Mouse (Mus musculus) gastrocnemius, adult 18-20 months (tissue): ENCODE data around the gene Chtf18. TPM values are rescaled to one million over a fixed set of nuclear protein-coding genes. Genes with fewer than 3 reads are reported as not detected.
"Not testable (repeated sequence)": the region's sequence is repeated elsewhere in the genome, so short reads cannot be mapped to it uniquely, and the experiment has no call there.

Experiments used
- DNase-seq: peaks from one replicate; pipeline ENCODE4 v3.0.0; 2021; ENCODE audit warnings: low spot score
- long read RNA-seq, 2 experiments: library from polyadenylated mRNA; stranded (forward); transcript quantifications; one replicate each; pipeline ENCODE4 v2.0.0; 2021
- total RNA-seq, 2 experiments: library from RNA; stranded (reverse); gene quantifications; 2 replicates each; pipeline ENCODE4 v1.2.3; 2021

The Chtf18 gene
- total RNA-seq = 1 to 10 TPM in 1 of 2 experiments, under 1 TPM in 1; 0.47 to 1.1 TPM
- long read RNA-seq, experiment 1, partial matches to known transcripts = 0 of 1 reads
- long read RNA-seq, experiment 1, other reads (novel, unspliced or antisense) = 0 of 1 reads
- long read RNA-seq, experiment 2, partial matches to known transcripts = 1 of 1 reads
- long read RNA-seq, experiment 2, other reads (novel, unspliced or antisense) = 0 of 1 reads

DNA sequence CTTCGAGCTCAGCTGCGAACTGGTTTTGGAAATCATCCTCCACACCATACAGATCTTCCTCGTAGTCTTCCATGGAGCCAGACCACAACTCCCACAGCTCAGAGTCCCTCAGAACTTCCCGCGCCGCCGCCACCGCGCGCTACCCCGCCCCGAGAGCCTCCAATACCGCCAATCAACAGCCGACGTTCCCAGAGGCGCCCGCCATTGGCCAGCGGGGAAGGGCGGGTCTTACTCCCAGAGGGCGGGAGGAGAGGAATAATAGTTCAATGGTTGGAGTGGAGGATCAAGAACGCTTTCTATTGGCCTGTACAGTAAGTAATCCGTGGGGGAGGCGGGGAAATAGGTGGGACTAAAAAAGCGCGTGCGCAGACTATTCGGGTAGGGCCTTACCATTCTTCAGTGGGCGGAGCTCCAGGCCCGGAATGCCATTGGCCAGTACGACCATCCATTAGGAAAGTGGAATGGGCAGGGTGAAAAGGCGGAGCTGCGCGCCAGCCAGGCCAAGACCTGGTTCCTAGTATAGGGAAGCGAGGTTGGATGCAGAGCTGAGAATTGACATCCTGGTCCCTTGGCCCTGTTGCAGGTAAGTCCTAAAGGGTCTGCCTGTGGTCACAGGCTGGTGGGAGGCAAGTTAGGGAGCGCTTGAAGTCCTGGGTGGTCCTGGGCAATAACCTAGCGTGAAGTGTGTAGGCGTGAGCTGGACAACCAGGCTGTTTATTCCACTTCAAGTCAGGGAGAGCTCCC, at the start of gene Chtf18, which contains the start of gene Rpusd1:
TSS of gene Chtf18 (minus strand) at position 155 of the 744 bp plus-strand sequence.
TSS of gene Rpusd1 (plus strand) at position 406 of the 744 bp plus-strand sequence.
- DNase-seq = peak; percentile 100

DNA sequence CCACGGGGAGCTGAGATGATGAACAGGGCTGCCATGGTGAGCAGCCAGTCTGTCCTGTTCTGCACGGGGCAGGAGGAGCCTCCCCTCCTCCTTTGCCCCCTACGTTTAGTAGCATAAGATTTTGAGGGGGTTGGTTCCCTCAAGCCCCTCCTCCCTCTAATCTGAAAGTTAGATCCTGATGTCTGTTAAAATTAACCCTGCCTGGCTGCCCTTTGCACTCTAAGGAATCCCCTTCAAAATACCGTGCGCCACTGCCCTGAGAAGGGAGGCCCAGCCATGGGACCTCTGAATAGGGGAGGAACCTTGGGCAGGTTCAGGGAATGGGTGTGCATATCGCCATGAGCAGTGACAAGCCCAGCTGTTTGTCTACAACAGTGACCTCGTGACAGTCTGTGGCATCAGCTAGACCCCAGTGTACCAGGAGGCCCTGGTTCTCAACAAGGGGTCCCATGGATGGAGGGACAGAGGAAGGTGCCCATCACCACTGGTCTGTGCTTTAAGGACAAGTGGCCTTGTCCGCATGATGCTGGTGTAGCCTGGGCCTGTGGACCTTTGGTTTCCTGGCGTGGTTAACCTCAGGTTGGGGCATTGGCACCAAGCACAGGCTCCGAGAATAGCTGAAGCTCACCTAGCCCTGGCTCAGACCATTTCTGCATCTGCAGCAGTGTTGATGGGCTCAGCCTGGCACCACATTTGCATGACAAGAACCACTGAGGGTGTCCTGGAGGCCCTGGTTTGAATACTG, 48.3 kb upstream of the Chtf18 start:
- no peak for DNase-seq

DNA sequence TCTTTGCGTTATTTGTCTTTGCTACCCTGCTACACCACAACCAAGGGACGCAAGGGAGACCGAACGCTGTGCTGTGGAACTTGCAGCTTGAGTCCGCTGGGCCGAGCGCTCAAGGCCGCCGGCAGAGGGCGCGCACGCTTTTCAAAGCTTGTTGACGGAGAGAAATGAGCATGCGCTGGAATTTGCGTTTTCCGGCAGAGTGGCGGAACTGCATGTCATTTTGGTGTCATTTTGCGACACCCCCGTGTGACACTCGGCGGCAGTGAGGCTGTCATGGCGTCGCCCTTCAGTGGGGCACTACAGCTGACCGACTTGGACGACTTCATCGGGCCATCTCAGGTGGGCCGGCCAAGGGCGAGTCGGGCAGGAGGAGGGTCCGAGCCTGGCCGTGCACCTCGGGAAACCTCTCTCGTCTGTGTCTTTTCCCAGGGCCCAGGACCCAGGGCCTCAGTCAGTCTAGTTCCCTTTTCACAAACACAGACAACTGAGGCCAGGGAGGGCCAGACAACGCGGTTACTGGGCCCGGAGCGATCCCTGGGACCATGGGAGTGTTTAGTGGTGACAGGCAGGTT, 46.4 kb upstream of the Chtf18 start, which contains the start of gene Narfl:
TSS of gene Narfl (plus strand) at position 228 of the 572 bp plus-strand sequence.
- peak; percentile 98 for DNase-seq

DNA sequence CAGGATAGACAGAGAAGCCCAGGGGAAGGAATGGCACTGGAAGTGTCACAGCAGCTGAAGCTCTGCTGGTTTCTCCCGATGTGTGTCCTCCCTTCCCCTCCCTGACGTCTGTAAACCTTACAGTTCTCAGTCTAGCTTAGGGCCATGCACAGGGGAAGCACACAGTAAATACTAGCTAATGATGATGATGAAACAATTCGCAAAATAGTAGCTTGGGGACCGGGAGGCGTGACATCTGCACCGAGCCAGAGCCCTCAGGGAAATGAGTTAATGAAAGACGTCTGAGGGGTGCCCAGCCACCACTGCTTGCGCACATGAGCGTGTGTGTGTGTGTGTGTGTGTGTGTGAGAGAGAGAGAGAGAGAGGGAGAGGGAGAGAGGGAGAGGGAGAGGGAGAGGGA, 42.1 kb upstream of the Chtf18 start:
- no peak for DNase-seq

DNA sequence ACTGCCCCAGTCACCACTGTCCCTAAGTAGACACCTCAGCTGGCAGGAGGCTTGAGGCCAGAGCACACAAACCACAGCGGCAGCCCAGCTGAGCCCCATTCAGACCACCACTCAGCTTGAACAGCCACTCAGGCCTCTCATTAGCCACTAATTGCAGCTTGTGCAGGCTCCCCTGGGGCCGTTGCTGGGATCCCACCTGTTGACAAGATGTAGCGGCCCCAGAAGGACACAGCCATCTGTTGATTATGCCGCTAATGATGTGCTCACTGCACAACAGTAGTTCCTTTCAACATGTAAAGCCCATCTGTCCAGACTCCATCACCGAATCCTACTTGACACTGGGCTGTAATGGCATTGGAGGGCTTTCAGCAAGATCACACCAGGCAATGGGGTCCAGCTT, 38.7 kb upstream of the Chtf18 start:
- no peak for DNase-seq

DNA sequence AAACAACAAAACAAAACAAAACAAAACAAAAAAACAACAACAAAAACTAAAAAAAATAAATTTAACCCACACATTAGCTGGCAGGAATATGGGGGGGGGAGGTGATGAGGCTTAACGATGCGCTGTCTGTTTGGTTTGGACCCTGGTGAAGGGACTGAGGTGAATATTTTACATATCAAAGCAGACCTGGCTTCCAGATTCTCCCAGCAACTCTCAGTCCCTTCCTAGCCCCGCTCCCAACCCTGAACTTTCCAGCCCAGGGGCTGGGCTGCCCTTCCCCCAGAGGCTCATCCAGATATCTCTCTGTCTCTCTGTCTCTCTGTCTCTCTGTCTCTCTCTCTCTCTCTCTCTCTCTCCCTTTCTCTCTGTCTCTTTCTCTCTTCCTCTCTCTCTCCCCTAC, 35.4 kb upstream of the Chtf18 start:
- no peak for DNase-seq

DNA sequence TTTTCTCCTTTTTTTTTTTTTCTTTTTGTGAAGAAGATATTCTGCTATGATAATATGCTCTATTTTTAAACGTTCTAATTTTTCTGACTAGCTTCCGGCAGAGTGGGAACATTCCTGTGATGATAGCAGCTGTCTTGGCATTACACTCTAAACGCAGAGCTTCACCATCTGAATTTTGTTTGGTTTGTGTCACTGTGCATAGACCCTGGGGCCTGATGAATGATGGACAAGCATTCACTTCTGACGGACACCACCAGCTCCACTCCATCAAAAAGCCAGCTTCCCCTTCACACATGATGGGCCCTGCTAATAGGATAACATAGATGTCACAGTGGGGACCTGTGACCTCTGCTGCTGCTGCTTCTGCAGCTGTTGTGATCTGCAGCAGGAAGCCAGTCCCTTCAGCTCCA, 34.3 kb upstream of the Chtf18 start:
- no peak for DNase-seq

DNA sequence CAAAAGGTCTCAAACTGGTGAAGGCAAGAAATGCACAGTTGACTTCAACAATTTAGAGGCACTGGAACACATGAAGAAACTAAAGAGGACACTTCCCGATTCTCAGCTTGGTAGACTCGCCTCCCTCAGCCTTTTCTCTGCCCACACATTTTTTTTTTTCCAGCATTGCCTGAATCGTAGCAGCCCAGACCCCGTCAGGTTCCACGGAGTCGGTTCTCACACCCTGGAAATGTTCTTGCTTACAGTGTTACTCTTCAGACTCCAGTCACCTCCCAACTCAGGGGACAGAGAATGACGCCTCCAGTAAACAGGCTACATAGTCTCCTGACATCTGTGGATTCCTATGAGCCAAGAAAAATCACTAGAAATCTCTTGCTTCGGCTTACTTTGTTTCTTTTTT, 32.9 kb upstream of the Chtf18 start:
- DNase-seq = no peak

DNA sequence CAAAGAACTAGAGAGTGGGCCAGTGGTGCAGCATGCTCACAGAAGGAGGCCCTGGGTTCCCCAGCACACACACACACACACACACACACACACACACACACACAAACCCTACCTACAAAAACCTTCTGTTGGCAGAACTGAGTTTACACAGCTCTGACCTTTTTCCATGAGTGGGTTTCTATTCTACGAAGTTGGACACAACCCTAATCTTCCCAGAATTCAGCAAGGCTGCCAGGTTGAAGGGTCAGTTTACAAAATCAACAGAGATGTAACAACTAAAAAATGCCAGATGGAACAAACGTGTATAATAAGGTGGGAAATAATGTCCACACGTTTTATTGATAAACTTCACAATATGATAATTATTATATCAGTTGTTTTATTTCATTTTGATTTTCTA, 30.5 kb upstream of the Chtf18 start:
- no peak for DNase-seq

DNA sequence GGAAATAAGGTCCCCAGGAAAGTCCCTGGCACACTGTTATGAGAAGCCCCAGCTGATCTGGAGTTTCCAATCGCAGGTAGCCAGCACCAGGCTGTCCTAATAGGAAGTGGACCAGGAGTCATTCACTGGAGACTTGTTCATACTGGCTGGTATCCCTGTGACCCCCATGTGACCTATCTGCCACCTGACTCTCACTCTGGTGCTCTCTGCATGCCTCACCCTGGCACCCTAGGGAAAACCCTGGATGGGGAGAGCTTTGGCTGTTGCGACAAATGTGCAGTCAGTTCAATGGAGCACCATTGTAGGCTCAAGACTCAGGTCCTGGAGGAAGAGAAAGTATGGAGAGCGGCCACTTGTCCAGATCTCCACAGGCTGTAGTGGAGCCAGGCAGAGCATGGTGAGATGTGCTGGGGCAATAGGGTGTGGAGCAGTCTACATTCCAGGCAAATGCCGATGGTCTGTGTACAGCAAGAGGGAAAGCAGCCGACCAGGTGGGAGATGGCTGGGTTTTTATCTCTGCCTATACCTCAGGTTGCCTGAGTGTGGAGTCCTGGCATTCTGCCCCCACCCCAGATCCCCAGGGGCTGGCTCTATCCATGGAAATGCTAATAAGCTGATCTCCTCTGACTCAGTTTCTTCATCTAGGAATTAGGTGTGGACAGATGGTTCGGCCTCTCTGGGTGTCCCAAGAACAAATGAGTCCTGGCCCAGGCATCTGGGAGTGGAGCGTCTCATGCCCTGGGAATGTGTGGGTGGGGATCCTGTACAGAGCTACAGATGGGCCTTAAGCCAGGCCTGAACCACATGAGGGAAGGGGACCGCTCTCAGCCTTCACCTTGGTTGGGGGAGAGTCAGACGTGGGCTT, 29.4 kb upstream of the Chtf18 start:
- no peak for DNase-seq

DNA sequence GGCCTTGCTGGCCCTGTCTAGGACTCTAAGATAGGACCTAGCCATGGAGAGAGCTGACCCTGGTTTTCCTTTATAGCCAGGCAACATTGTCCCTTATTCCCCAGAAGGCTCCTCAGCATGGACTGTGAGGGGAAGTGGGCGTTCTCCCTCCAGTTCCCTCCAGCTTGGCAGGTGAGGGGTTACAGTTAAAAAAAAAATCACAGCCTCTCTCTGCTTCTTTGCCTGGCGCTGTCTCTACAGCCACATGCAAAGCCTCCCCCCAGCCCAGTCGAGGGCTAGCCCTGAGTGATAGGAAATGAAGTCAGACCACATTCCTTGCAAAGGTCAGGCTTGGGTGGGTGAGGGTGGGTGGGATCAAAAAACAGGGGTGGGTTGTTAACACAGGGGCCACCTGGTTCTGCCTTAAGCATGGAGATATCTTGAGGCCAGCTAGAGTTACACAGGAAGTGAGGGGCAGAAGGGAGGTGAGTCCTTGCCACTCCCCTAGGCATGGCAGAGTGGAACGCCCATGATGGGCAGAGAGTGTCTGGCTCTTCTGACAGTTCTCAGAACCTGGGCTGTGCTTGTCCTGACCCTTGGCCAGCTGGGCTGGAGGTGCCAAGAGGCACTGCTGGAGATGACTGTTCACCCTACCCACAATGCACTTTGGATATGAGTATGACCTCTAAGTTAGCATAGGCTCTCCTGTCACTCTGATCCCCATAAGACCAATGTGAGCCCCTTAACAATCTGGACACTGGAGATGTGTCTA, 28.6 kb upstream of the Chtf18 start:
- no peak for DNase-seq

DNA sequence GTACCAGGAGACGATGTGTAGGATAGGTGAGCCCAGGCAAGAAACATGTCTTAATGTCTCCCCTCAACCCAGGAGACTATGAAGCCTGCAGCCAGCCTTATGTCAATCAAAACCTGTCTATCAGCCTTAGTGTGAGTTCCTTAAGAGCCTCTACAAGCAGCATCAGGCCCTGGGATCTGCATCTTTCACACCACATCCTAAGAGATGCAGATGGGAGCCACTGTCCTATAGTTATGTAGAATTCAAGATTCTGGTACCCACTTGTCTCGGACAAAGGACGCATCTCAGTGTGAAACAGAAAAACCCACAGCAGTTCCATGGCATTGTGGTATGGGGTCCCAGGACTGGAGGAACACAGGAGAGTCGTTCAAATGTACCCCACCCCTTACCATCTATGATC, 27.9 kb upstream of the Chtf18 start:
- DNase-seq = no peak

DNA sequence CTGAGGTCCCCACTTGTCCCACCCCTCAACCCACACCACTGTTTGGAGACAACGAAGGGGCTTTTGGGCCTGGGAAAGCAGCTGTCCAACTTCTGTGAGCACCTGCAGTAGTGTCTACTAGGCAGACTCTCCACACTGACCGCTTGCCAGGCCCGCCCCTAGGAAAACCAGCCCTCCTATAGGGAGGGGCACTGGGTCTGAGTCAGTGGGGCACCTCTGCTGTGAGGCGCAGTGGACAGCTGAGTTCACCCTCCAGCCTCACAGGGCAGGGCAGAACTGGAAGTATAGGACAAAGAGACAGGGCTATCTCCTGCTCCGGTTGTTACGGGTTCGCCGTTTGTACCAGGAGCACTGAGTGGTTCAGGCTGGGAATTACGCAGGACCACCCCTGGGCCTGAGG, 27.0 kb upstream of the Chtf18 start, which contains the start of gene Msln:
TSS of gene Msln (minus strand) at position 138 of the 400 bp plus-strand sequence.
- no peak for DNase-seq

DNA sequence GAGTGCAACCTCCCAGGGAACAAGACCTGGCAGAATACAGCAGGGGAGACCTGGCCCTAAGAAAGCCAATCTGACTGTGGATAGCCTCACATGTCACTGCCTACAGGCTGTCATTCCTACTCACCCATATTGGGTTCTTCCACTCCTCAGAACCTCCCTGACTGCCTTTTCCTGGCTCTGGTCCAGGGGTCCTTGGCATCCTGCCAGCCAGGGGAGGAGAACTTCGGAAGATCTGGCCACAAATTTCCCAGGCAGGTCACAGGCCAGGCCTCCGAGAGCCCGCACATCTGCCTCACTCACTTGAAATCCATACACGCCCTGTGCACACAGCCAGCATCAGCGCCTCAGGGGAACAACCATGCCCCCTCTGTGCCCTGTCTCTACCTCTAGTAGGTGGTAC, 24.2 kb upstream of the Chtf18 start:
- DNase-seq = no peak

DNA sequence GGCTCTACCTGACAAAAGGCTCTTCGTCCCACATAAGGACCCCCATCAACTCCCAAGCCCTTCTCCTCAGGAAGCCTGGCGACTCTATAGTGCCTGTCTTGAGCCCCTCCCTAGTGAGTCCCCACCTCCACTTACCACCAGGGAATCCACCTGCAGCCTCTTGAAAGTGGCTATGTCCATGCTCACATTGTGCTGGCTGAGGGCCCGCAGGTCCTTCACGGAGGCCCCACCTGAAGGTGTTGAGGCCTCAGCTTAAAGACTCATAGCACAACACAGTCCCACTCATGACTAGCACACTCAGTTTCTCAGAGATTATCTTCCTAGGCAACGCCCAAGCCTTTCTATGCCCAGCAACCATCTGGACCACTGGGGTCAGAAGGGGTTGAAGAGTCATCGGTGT, 22.1 kb upstream of the Chtf18 start:
- no peak for DNase-seq

DNA sequence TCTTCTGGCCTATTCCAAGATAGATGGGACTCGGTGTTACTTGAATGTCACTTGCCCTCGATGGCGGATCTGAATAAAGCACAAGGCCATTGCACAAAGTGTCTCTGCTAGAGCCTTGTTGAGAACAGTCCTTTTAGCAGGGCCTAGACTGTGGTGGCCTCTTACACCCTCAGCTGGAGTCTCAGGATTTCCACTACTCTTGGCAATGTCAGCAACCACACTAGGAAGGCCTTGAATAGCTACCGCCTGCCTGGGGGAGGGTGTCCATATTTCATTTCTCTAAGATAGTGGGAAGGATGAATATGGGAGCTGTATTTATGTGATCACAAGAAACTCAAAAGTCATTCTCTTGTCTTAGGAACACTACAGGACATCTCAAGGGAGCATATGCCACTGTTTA, 21.0 kb upstream of the Chtf18 start:
- DNase-seq = no peak

DNA sequence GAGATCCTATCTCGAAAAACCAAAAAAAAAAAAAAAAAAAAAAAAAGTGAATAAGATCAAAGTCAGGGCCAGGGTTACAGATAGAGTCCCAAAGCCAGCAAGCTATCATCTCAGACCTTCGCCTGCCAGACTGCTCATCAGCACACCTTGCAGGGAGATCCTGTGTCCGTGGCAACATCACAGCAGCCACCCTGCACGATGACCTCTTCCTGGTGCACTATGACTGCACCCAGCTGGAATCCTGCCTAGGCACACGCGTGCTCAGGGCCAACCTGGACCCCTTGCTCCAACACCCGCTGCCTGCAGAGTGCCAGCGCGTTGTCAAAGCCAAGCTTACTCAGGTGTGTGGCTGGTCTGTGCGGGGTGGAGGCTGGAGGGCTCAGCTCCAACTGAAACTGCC, 17.1 kb upstream of the Chtf18 start:
- no peak for DNase-seq

DNA sequence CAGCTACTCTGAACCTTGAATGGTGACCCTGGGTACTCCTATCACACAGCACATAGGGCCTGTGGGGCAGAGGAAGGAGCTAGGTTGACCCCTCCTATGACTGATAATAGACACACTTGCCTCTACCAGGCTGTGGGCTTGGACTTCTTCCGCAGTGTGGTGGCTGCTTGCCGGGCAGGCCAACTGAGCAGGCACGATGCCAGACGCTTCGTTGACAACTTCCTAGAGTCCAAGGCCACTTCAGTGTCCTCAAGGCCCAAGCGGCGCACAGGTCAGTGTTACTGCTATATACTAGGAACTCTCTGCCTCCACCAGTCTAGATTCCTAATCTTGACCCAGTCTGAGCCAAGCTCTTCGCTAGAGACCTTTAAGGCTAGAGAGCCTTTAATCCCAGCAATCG, 16.6 kb upstream of the Chtf18 start:
- DNase-seq = no peak

DNA sequence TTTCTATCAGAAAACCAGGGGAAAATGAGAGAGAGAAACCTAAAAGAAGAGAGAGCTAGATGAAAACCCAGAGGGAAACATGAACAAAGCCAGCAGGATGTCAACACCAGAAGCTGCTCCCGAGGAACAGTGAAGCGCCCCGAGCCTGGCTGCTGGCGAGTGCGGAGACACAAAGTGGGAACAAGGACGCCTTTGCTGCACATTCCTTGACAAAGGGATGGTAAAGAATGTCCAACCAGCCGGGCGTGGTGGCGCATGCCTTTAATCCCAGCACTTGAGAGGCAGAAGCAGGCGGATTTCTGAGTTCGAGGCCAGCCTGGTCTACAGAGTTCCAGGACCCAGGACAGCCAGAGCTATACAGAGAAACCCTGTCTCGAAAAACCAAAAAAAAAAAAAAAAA, 14.3 kb upstream of the Chtf18 start:
- not testable (repeated sequence) for DNase-seq

DNA sequence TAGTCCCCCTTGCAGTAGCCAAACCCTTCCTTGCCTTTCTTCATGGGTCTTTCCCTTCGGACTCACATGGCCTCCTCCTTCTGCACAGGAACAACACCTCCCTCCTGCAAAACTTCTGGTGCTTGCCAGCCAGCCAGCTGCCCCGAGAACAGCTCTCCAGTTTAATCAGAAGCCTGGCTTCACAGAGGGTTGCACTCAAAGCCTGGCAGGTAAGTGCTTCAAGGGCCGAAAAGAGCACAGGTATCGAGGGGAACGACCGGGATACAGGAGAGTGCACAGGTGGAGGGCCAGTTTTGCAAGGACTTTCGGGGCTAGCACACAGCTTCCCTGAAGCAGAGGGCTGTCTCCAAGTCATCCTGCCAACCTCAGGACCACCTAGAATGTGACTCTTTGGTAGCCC, 11.6 kb upstream of the Chtf18 start:
- no peak for DNase-seq
